In genomic region chr4:94614627-94615006, GRCm38 (mm10) we compare ENCODE assay signal across 8 mouse cellular contexts. TPM values are rescaled to one million over a fixed set of nuclear protein-coding genes. Genes with fewer than 3 reads are reported as not detected.
A peak's percentile ranks its signal among the peaks of the same experiment; 100 is the strongest.
DNase-seq lines count a peak whose midpoint lies in the region; ATAC-seq and TF ChIP-seq lines count a peak whose summit lies in the region.

No protein-coding gene starts in this region.

- H3K4me2 ChIP-seq in kidney, embryonic 15.5 days = peak overlapping the region; percentile 59
- H3K4me2 ChIP-seq in hindbrain, embryonic 16.5 days (ENCODE audit: low read length) = peak overlapping the region; percentile 60
- H3K4me2 ChIP-seq in midbrain, embryonic 15.5 days = peak overlapping the region; percentile 62

- H3K9ac ChIP-seq in kidney, embryonic 15.5 days = peak overlapping the region; percentile 66
- H3K9ac ChIP-seq in hindbrain, embryonic 16.5 days (ENCODE audit: low read depth, low read length) = peak overlapping the region; percentile 78
- peak overlapping the region; percentile 71 for H3K9ac ChIP-seq in midbrain, embryonic 15.5 days

- H3K9me3 ChIP-seq in kidney, embryonic 15.5 days (replicated peaks) = no peaks in the 10 kb centered on the region
- H3K9me3 ChIP-seq in hindbrain, embryonic 16.5 days (ENCODE audit: control insufficient read depth, low read length) = no peaks in the 10 kb centered on the region
- H3K9me3 ChIP-seq in midbrain, embryonic 15.5 days = no peaks in the 10 kb centered on the region

- peak; percentile 83 for ATAC-seq in kidney, embryonic 15.5 days (replicated peaks; ENCODE audit: low FRiP score)
- ATAC-seq in hindbrain, embryonic 16.5 days = peak; percentile 88
- ATAC-seq in midbrain, embryonic 15.5 days (replicated peaks) = peak; percentile 83

- no peaks in the 10 kb centered on the region for H3K27me3 ChIP-seq in kidney, embryonic 15.5 days
- no peaks in the 10 kb centered on the region for H3K27me3 ChIP-seq in hindbrain, embryonic 16.5 days (replicated peaks; ENCODE audit: control insufficient read depth, insufficient read depth, low read length)
- no peaks in the 10 kb centered on the region for H3K27me3 ChIP-seq in midbrain, embryonic 15.5 days (replicated peaks)

- H3K27ac ChIP-seq in kidney, embryonic 15.5 days = peak overlapping the region; percentile 84
- H3K27ac ChIP-seq in cortical plate, adult 2 months (ENCODE audit: insufficient read depth, low read length) = no peak overlapping the region
- H3K27ac ChIP-seq in hindbrain, embryonic 16.5 days (ENCODE audit: low read depth, low read length) = peak overlapping the region; percentile 77
- H3K27ac ChIP-seq in midbrain, embryonic 15.5 days = peak overlapping the region; percentile 79

- WGBS in kidney, embryonic 15.5 days = under 1% methylated on average over 18 of the region's 18 CpGs
- under 1% methylated on average over 18 of the region's 18 CpGs for WGBS in hindbrain, embryonic 16.5 days
- under 1% methylated on average over 18 of the region's 18 CpGs for WGBS in midbrain, embryonic 15.5 days

- H3K4me3 ChIP-seq in kidney, embryonic 15.5 days (replicated peaks) = peak overlapping the region; percentile 65
- H3K4me3 ChIP-seq in cortical plate, adult 2 months (ENCODE audit: insufficient read depth, low read length) = peak overlapping the region; percentile 67
- peak overlapping the region; percentile 75 for H3K4me3 ChIP-seq in hindbrain, embryonic 16.5 days (ENCODE audit: low read length)
- peak overlapping the region; percentile 78 for H3K4me3 ChIP-seq in midbrain, embryonic 15.5 days

- peaks cover 6% of the 10 kb centered on the region for H3K4me1 ChIP-seq in kidney, embryonic 15.5 days
- H3K4me1 ChIP-seq in cortical plate, adult 2 months (ENCODE audit: control insufficient read depth, insufficient read depth, low read length) = no peaks in the 10 kb centered on the region
- peaks cover 6% of the 10 kb centered on the region for H3K4me1 ChIP-seq in hindbrain, embryonic 16.5 days (ENCODE audit: control insufficient read depth, insufficient read depth, low read depth, low read length)
- H3K4me1 ChIP-seq in midbrain, embryonic 15.5 days = peaks cover 15% of the 10 kb centered on the region

- H3K36me3 ChIP-seq in kidney, embryonic 15.5 days = 0 out of 2 replicates have a peak, but pooled peaks cover 2% of the 10 kb centered on the region
- H3K36me3 ChIP-seq in hindbrain, embryonic 16.5 days (ENCODE audit: control insufficient read depth, insufficient read depth, low read length) = no peaks in the 10 kb centered on the region
- H3K36me3 ChIP-seq in midbrain, embryonic 15.5 days (replicated peaks) = no peaks in the 10 kb centered on the region

- DNase-seq in kidney, postnatal 25 days = no peak
- DNase-seq in adrenal gland, adult 18-20 months (ENCODE audit: low spot score in 2 of 2) = no peak
- no peak for DNase-seq in layer of hippocampus, adult 18-20 months (ENCODE audit: low spot score in 2 of 2)
- DNase-seq in left cerebral cortex, adult 9 months (ENCODE audit: low spot score in 2 of 2) = no peak

- TF ChIP-seq CTCF in cortical plate, adult 2 months (IDR thresholded peaks at IDR 0.05; ENCODE audit: extremely low read depth, insufficient read depth, low read length) = no peak

- TF ChIP-seq POLR2A in cortical plate, adult 2 months (IDR thresholded peaks at IDR 0.05; ENCODE audit: extremely low read depth, insufficient read depth, low read length) = no peak

RNA-seq across cellular contexts. Expression of gene Ift74, which starts 0.3 kb away (rescaled TPM):
- polyA plus RNA-seq in kidney, embryonic 15.5 days (2015; fragmentation: Nextera tagmentation; extraction: Ambion mirVana) = 40.6 and 43.9 TPM in 2 replicates
- polyA plus RNA-seq in cortical plate, adult 2 months (2012; rRNA removed) = 14.9 and 16.1 TPM in 2 replicates
- polyA plus RNA-seq in hindbrain, embryonic 16.5 days (2015; fragmentation: Nextera tagmentation; extraction: Ambion mirVana) = 20.4 and 21.9 TPM in 2 replicates
- polyA plus RNA-seq in midbrain, embryonic 15.5 days (2015; fragmentation: Nextera tagmentation; extraction: Ambion mirVana) = 20.5 and 23.1 TPM in 2 replicates
- 10 to 100 TPM; 10.4 to 11.9 TPM for total RNA-seq in adrenal gland, adult 18-20 months (2021)
- 10 to 100 TPM; 23.7 to 27.2 TPM for total RNA-seq in layer of hippocampus, adult 18-20 months (2021)

RNA-seq across cellular contexts. Expression of gene Plaa, which starts 11.6 kb away (rescaled TPM):
- polyA plus RNA-seq in kidney, embryonic 15.5 days (2015; fragmentation: Nextera tagmentation; extraction: Ambion mirVana) = 70.7 and 75.6 TPM in 2 replicates
- 29.6 and 30.6 TPM in 2 replicates for polyA plus RNA-seq in cortical plate, adult 2 months (2012; rRNA removed)
- 66.8 and 68.4 TPM in 2 replicates for polyA plus RNA-seq in hindbrain, embryonic 16.5 days (2015; fragmentation: Nextera tagmentation; extraction: Ambion mirVana)
- polyA plus RNA-seq in midbrain, embryonic 15.5 days (2015; fragmentation: Nextera tagmentation; extraction: Ambion mirVana) = 72.6 and 74.9 TPM in 2 replicates
- total RNA-seq in adrenal gland, adult 18-20 months (2021) = 10 to 100 TPM; 56.0 to 60.5 TPM
- total RNA-seq in layer of hippocampus, adult 18-20 months (2021) = 10 to 100 TPM; 38.7 to 42.5 TPM

RNA-seq across cellular contexts. Expression of gene Lrrc19, which starts 35.3 kb away (rescaled TPM):
- 2.3 and 2.4 TPM in 2 replicates for polyA plus RNA-seq in kidney, embryonic 15.5 days (2015; fragmentation: Nextera tagmentation; extraction: Ambion mirVana)
- polyA plus RNA-seq in cortical plate, adult 2 months (2012; rRNA removed) = not detected in 2 replicates
- 0.21 and 0.22 TPM in 2 replicates for polyA plus RNA-seq in hindbrain, embryonic 16.5 days (2015; fragmentation: Nextera tagmentation; extraction: Ambion mirVana)
- polyA plus RNA-seq in midbrain, embryonic 15.5 days (2015; fragmentation: Nextera tagmentation; extraction: Ambion mirVana) = 0.32 and 0.37 TPM in 2 replicates
- under 1 TPM in 1 of 2 experiments, not detected in 1; 0.10 TPM for total RNA-seq in adrenal gland, adult 18-20 months (2021)
- total RNA-seq in layer of hippocampus, adult 18-20 months (2021) = not detected

RNA-seq across cellular contexts. Expression of gene Caap1, which starts 58.0 kb away (rescaled TPM):
- 23.6 and 23.9 TPM in 2 replicates for polyA plus RNA-seq in kidney, embryonic 15.5 days (2015; fragmentation: Nextera tagmentation; extraction: Ambion mirVana)
- 8.7 and 9.1 TPM in 2 replicates for polyA plus RNA-seq in cortical plate, adult 2 months (2012; rRNA removed)
- polyA plus RNA-seq in hindbrain, embryonic 16.5 days (2015; fragmentation: Nextera tagmentation; extraction: Ambion mirVana) = 13.7 and 13.9 TPM in 2 replicates
- polyA plus RNA-seq in midbrain, embryonic 15.5 days (2015; fragmentation: Nextera tagmentation; extraction: Ambion mirVana) = 16.7 and 17.3 TPM in 2 replicates
- 1 to 10 TPM; 6.0 to 6.7 TPM for total RNA-seq in adrenal gland, adult 18-20 months (2021)
- total RNA-seq in layer of hippocampus, adult 18-20 months (2021) = 10 to 100 TPM; 11.0 to 11.7 TPM

RNA-seq across cellular contexts. Expression of gene Gm10306, which starts 58.3 kb away (rescaled TPM):
- not detected in 2 replicates for polyA plus RNA-seq in kidney, embryonic 15.5 days (2015; fragmentation: Nextera tagmentation; extraction: Ambion mirVana)
- not detected in 2 replicates for polyA plus RNA-seq in cortical plate, adult 2 months (2012; rRNA removed)
- not detected in 2 replicates for polyA plus RNA-seq in hindbrain, embryonic 16.5 days (2015; fragmentation: Nextera tagmentation; extraction: Ambion mirVana)
- 0.70 TPM in 1 of 2 replicates, not detected in the other for polyA plus RNA-seq in midbrain, embryonic 15.5 days (2015; fragmentation: Nextera tagmentation; extraction: Ambion mirVana)
- not detected for total RNA-seq in adrenal gland, adult 18-20 months (2021)
- total RNA-seq in layer of hippocampus, adult 18-20 months (2021) = not detected
